Mouse (Mus musculus) thymus, postnatal 36 days (tissue): ENCODE results near the gene Hmcn1.

Experiments
- DNase-seq, 2 experiments: peaks; one replicate each; pipeline ENCODE4 v3.0.0; 2022; ENCODE audit warnings: mixed read lengths in 2 of 2

Hmcn1 gene

GRCm38 (mm10) chr1:150623226-150623625 lies 370.0 kb downstream of the Hmcn1 start:
- DNase-seq = no peak

GRCm38 (mm10) chr1:150610539-150610938 lies 382.7 kb downstream of the Hmcn1 start:
- DNase-seq = no peak

GRCm38 (mm10) chr1:150606173-150606572 lies 387.1 kb downstream of the Hmcn1 start:
- no peak for DNase-seq

GRCm38 (mm10) chr1:150593614-150594013 lies 399.6 kb downstream of the Hmcn1 start:
- DNase-seq = no peak

GRCm38 (mm10) chr1:150591253-150591652 lies 402.0 kb downstream of the Hmcn1 start:
- no peak for DNase-seq

- no peak for DNase-seq
Observed at GRCm38 (mm10) chr1:150587410-150587809, 405.8 kb downstream of the Hmcn1 start.

- no peak for DNase-seq
Observed at GRCm38 (mm10) chr1:150584477-150584876, 408.8 kb downstream of the Hmcn1 start.

- DNase-seq = no peak
Observed at GRCm38 (mm10) chr1:150583734-150584133, 409.5 kb downstream of the Hmcn1 start.

GRCm38 (mm10) chr1:150580561-150580960 lies 412.7 kb downstream of the Hmcn1 start:
- DNase-seq = no peak

GRCm38 (mm10) chr1:150573407-150573806 lies 419.8 kb downstream of the Hmcn1 start:
- DNase-seq = no peak

GRCm38 (mm10) chr1:150570562-150571156 lies 422.6 kb downstream of the Hmcn1 start:
- DNase-seq = no peak

GRCm38 (mm10) chr1:150569820-150570543 lies 423.3 kb downstream of the Hmcn1 start:
- no peak for DNase-seq

GRCm38 (mm10) chr1:150566287-150566686 lies 426.9 kb downstream of the Hmcn1 start:
- no peak for DNase-seq

GRCm38 (mm10) chr1:150556621-150557020 lies 436.6 kb downstream of the Hmcn1 start:
- no peak for DNase-seq

GRCm38 (mm10) chr1:150551390-150551789 lies 441.8 kb downstream of the Hmcn1 start:
- DNase-seq = no peak

GRCm38 (mm10) chr1:150546463-150546862 lies 446.8 kb downstream of the Hmcn1 start:
- DNase-seq = no peak

GRCm38 (mm10) chr1:150540267-150540666 lies 453.0 kb downstream of the Hmcn1 start:
- no peak for DNase-seq

- DNase-seq = no peak
Observed at GRCm38 (mm10) chr1:150537410-150538128, 455.7 kb downstream of the Hmcn1 start.

GRCm38 (mm10) chr1:150535770-150536534 lies 457.3 kb downstream of the Hmcn1 start:
- DNase-seq = no peak

- DNase-seq = no peak
Observed at GRCm38 (mm10) chr1:150534587-150534986, 458.6 kb downstream of the Hmcn1 start.

GRCm38 (mm10) chr1:150513041-150513440 lies 480.2 kb downstream of the Hmcn1 start:
- DNase-seq = no peak
